Mouse (Mus musculus) embryonic facial prominence, embryonic 12.5 days (tissue): ENCODE measurements around the gene Dnase2b. TPM values are rescaled to one million over a fixed set of nuclear protein-coding genes. Genes with fewer than 3 reads are reported as not detected.

Source experiments
- ATAC-seq: fragments of 200-750 bp; cut with Nextera tagmentation; 2 replicates; pipeline ENCODE4 v1.8.0; 2017; ENCODE audit not compliant: insufficient number of reproducible peaks, insufficient read depth, low FRiP score, low TSS enrichment
- H3K27ac ChIP-seq: fragments of 300-500 bp; sonication (generic); 2 replicates; pipeline ENCODE4 v1.5.1; 2016; ENCODE audit warnings: mild to moderate bottlenecking
- H3K27me3 ChIP-seq: fragments of 300-500 bp; sonication (generic); 2 replicates; pipeline ENCODE4 v1.6.1; 2016; ENCODE audit warnings: mild to moderate bottlenecking, moderate library complexity
- H3K36me3 ChIP-seq: fragments of 300-500 bp; sonication (generic); 2 replicates; pipeline ENCODE4 v1.6.1; 2016; ENCODE audit warnings: mild to moderate bottlenecking
- H3K4me1 ChIP-seq: fragments of 300-500 bp; sonication (generic); 2 replicates; pipeline ENCODE4 v1.6.1; 2016
- H3K4me2 ChIP-seq: fragments of 300-500 bp; sonication (generic); replicated peaks from 2 replicates; pipeline ENCODE4 v1.6.1; 2016; ENCODE audit warnings: mild to moderate bottlenecking, moderate library complexity
- H3K4me3 ChIP-seq: fragments of 300-500 bp; sonication (generic); 2 replicates; pipeline ENCODE4 v1.5.1; 2016; ENCODE audit warnings: mild to moderate bottlenecking
- H3K9ac ChIP-seq: fragments of 300-500 bp; sonication (generic); 2 replicates; pipeline ENCODE4 v1.6.1; 2016; ENCODE audit warnings: mild to moderate bottlenecking, moderate library complexity
- H3K9me3 ChIP-seq: fragments of 300-500 bp; sonication (generic); 2 replicates; pipeline ENCODE4 v1.6.1; 2016; ENCODE audit warnings: mild to moderate bottlenecking, moderate library complexity
- WGBS: fragments of 180-500 bp; shearing (Covaris S2); methylation state at CpG from one replicate; pipeline ENCODE4 v1.1.7; 2016; 5-methylcytosine and 5-hydroxymethylcytosine counted together
- polyA plus RNA-seq: library from polyadenylated mRNA; unstranded; fragments of >200 nt; fragmentation: Nextera tagmentation; extraction: Ambion mirVana; gene quantifications from 2 replicates; pipeline ENCODE4 v1.2.1, GENCODE M21; 2016

Dnase2b gene
- polyA plus RNA-seq, 1 experiment from 2014 or later: not detected

GRCm38 (mm10) chr3:146565065-146565411, 50.4 kb downstream of the Dnase2b start:
- Histone ChIP-seq H3K27me3 (no peaks in the 10 kb centered on the region), H3K4me1 (no peaks in the 10 kb centered on the region), H3K9me3 (no peaks in the 10 kb centered on the region), H3K27ac (no peak overlapping the region), H3K36me3 (no peaks in the 10 kb centered on the region), H3K4me3 (no peak overlapping the region), H3K9ac (no peak overlapping the region), H3K4me2 (no peak overlapping the region)
- WGBS: 83% methylated on average over 1 of the region's 1 CpGs
- no peak for ATAC-seq

- Histone ChIP-seq H3K9me3 (no peaks in the 10 kb centered on the region), H3K36me3 (no peaks in the 10 kb centered on the region), H3K4me2 (0 out of 2 replicates have a peak overlapping the region, but pooled peaks have one; percentile 17), H3K9ac (no peak overlapping the region), H3K4me3 (no peak overlapping the region), H3K27me3 (no peaks in the 10 kb centered on the region), H3K27ac (no peak overlapping the region), H3K4me1 (no peaks in the 10 kb centered on the region)
- 27% methylated on average over 14 of the region's 14 CpGs for WGBS
- no peak for ATAC-seq
These were observed 50.9 kb downstream of the Dnase2b start for GRCm38 (mm10) chr3:146564268-146565064.

GRCm38 (mm10) chr3:146562936-146563335, 52.5 kb downstream of the Dnase2b start:
- Histone ChIP-seq H3K27me3 (no peaks in the 10 kb centered on the region), H3K27ac (no peak overlapping the region), H3K36me3 (no peaks in the 10 kb centered on the region), H3K4me3 (no peak overlapping the region), H3K4me2 (no peak overlapping the region), H3K9ac (no peak overlapping the region), H3K9me3 (no peaks in the 10 kb centered on the region), H3K4me1 (no peaks in the 10 kb centered on the region)
- ATAC-seq: no peak
- 88% methylated on average over 7 of the region's 7 CpGs for WGBS

GRCm38 (mm10) chr3:146557507-146557906, 57.9 kb downstream of the Dnase2b start:
- Histone ChIP-seq H3K4me2 (no peak overlapping the region), H3K4me3 (no peak overlapping the region), H3K27me3 (no peaks in the 10 kb centered on the region), H3K9ac (no peak overlapping the region), H3K27ac (no peak overlapping the region), H3K9me3 (no peaks in the 10 kb centered on the region), H3K36me3 (no peaks in the 10 kb centered on the region), H3K4me1 (no peaks in the 10 kb centered on the region)
- ATAC-seq: no peak
- 81% methylated on average over 6 of the region's 6 CpGs for WGBS

- no peaks in the 10 kb centered on the region for H3K36me3 ChIP-seq
- ATAC-seq: no peak
- H3K27me3 ChIP-seq: no peaks in the 10 kb centered on the region
- H3K4me3 ChIP-seq: no peak overlapping the region
- no peak overlapping the region for H3K27ac ChIP-seq
- H3K4me1 ChIP-seq: no peaks in the 10 kb centered on the region
- H3K9me3 ChIP-seq: no peaks in the 10 kb centered on the region
- 60% methylated on average over 1 of the region's 1 CpGs for WGBS
- H3K9ac ChIP-seq: no peak overlapping the region
- no peak overlapping the region for H3K4me2 ChIP-seq
These were observed 58.8 kb downstream of the Dnase2b start for GRCm38 (mm10) chr3:146556567-146556966.

DNA sequence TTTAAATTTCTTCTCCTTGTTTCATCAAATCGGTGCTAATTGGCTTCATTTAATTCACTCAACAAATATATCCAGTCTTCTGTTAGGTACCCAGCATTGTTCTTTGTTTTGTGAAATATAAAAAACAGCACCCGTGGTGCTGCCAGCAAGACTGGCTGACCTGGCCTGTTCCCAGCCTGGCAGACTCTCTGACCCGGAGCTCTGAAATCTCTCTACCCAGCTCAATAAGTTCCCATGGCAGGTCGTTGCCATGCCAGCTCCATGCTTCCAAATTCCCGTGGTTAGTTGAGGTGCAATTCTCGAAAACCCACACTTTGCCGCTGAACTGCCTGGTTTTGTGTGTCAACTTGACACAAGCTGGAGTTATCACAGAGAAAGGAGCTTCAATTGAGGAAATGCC, 60.6 kb downstream of the Dnase2b start:
- H3K36me3 ChIP-seq: no peaks in the 10 kb centered on the region
- 71% methylated on average over 7 of the region's 7 CpGs for WGBS
- no peaks in the 10 kb centered on the region for H3K9me3 ChIP-seq
- no peak overlapping the region for H3K9ac ChIP-seq
- H3K4me2 ChIP-seq: no peak overlapping the region
- H3K27me3 ChIP-seq: no peaks in the 10 kb centered on the region
- no peak overlapping the region for H3K27ac ChIP-seq
- H3K4me1 ChIP-seq: no peaks in the 10 kb centered on the region
- H3K4me3 ChIP-seq: no peak overlapping the region
- ATAC-seq: no peak

GRCm38 (mm10) chr3:146543632-146544031, 71.8 kb downstream of the Dnase2b start:
- no peak overlapping the region for H3K4me3 ChIP-seq
- no peaks in the 10 kb centered on the region for H3K27me3 ChIP-seq
- no peaks in the 10 kb centered on the region for H3K4me1 ChIP-seq
- no peaks in the 10 kb centered on the region for H3K36me3 ChIP-seq
- no peak for ATAC-seq
- no peak overlapping the region for H3K9ac ChIP-seq
- no peak overlapping the region for H3K4me2 ChIP-seq
- no peaks in the 10 kb centered on the region for H3K9me3 ChIP-seq
- H3K27ac ChIP-seq: no peak overlapping the region
- WGBS: 18% methylated on average over 1 of the region's 1 CpGs

DNA sequence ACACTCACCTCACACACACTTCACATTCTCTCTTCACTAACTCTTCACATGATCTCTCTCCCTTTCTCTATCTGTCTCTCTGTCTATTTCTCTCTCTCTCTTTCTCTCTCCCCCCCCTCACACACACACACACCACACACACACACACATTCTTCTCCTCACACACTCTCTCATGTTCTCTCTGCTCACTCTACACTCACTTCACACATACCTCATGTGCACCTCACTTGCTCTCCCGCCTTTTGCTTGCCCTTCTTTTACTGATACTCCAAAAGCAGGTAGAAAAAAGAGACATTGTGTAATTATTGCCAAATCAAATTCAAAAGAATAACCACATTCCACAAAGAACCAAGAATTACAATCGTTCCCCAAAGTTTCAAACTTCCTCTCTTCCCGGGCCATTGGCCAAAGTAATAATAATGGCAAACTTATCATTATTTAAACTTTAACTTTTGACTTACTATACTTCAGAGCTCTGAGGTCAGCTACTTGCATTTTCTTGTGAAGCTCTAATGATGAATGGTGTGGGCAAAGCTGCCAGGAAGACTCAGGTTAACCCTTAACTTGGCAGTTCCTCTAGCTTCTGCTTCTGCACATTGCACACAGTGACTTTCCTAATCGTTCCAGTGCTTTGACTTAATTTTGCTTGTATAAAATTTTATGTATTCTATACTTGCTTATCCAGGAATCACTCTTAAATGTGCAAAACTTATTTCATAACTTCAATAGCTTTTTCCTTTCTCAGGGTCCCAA, 74.7 kb downstream of the Dnase2b start:
- no peak for ATAC-seq
- Histone ChIP-seq H3K9ac (no peak overlapping the region), H3K4me1 (no peaks in the 10 kb centered on the region), H3K36me3 (no peaks in the 10 kb centered on the region), H3K27me3 (no peaks in the 10 kb centered on the region), H3K4me2 (no peak overlapping the region), H3K9me3 (no peaks in the 10 kb centered on the region), H3K4me3 (no peak overlapping the region), H3K27ac (no peak overlapping the region)
- 87% methylated on average over 4 of the region's 4 CpGs for WGBS

GRCm38 (mm10) chr3:146534986-146535385, 80.4 kb downstream of the Dnase2b start:
- Histone ChIP-seq H3K36me3 (no peaks in the 10 kb centered on the region), H3K9me3 (no peaks in the 10 kb centered on the region), H3K4me3 (no peak overlapping the region), H3K9ac (no peak overlapping the region), H3K27me3 (no peaks in the 10 kb centered on the region), H3K27ac (no peak overlapping the region), H3K4me2 (no peak overlapping the region), H3K4me1 (no peaks in the 10 kb centered on the region)
- no peak for ATAC-seq
- 63% methylated on average over 6 of the region's 6 CpGs for WGBS

Other genes starting within 250 kb of the Dnase2b start
- gene Ssx2ip, start 211.0 kb downstream of the Dnase2b start, polyA plus RNA-seq: 26.6 and 29.8 TPM in 2 replicates
- 7.7 and 10.6 TPM in 2 replicates for gene Ctbs, start 165.8 kb downstream of the Dnase2b start, polyA plus RNA-seq
- gene Spata1, start 115.8 kb downstream of the Dnase2b start, polyA plus RNA-seq: 9.2 and 10.4 TPM in 2 replicates
- 959 and 960 TPM in 2 replicates for gene Gng5, start 115.8 kb downstream of the Dnase2b start, polyA plus RNA-seq
- 55.4 and 59.7 TPM in 2 replicates for gene Rpf1, start 94.2 kb downstream of the Dnase2b start, polyA plus RNA-seq
- gene Uox, start 45.2 kb downstream of the Dnase2b start, polyA plus RNA-seq: not detected in 2 replicates
- 0.22 TPM in 1 of 2 replicates, not detected in the other for gene 4930503B20Rik, start 35.7 kb upstream of the Dnase2b start, polyA plus RNA-seq
- 1.3 and 1.9 TPM in 2 replicates for gene Samd13, start 70.0 kb upstream of the Dnase2b start, polyA plus RNA-seq
- gene Prkacb, start 197.4 kb upstream of the Dnase2b start, polyA plus RNA-seq: 89.5 and 91.9 TPM in 2 replicates
- gene Ttll7, start 236.8 kb upstream of the Dnase2b start, polyA plus RNA-seq: 5.4 and 7.6 TPM in 2 replicates